Mouse (Mus musculus): Measurements from ENCODE around the gene Bcl2l11. TPM values are rescaled to one million over a fixed set of nuclear protein-coding genes. Genes with fewer than 3 reads are reported as not detected.
"Not testable (repeated sequence)": the region's sequence is repeated elsewhere in the genome, so short reads cannot be mapped to it uniquely, and the experiment has no call there.

The Bcl2l11 gene
- polyA plus RNA-seq, 2 experiments: 18.3 to 30.5 TPM

DNA sequence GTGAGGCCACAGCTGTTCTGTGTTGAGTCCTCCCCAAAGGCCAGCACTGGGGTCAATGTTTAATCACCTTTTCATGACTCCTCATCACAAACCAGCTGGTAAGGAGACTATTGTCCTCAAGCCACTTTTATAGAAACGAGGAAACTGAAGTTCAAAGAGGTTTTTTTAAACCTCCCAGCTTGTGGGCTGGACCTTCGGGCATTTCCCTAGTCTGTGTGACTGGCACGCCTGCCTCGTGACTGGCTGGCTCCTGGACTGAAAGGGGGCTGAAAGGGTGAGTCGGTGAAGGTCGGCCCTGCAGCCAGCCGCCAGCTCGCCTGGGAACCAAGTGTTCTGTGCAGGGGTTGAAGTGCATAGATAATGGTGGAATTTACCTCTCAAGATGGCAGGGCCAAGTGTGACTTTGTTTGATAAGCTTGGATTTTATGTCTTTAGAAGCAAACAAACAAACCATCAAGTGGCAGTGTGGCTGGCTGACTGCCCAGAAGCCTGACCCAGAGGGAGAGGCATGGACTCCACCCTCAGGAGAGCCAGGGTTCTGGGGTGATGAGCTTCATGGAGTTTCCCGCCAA, 54.1 kb downstream of the Bcl2l11 start:
- Histone ChIP-seq H3K4me2 (replicated peaks; ENCODE audit: low read depth, low read length, severe bottlenecking) (no peak overlapping the region), H3K27ac (replicated peaks; ENCODE audit: low read depth, low read length) (no peak overlapping the region), H3K9ac (ENCODE audit: low read depth, low read length, severe bottlenecking) (peak overlapping the region; percentile 5; the same call in 1 of the 2 replicates), H3K4me1 (ENCODE audit: control insufficient read depth, insufficient read depth, low read length) (peaks cover 16% of the 10 kb centered on the region; the same call in 1 of the 2 replicates), H3K36me3 (ENCODE audit: control insufficient read depth, insufficient read depth, low read length) (no peaks in the 10 kb centered on the region), H3K4me3 (replicated peaks; ENCODE audit: low read length) (no peak overlapping the region), H3K9me3 (ENCODE audit: control insufficient read depth, low read length) (no peaks in the 10 kb centered on the region), H3K27me3 (ENCODE audit: control insufficient read depth, insufficient read depth, low read length) (no peaks in the 10 kb centered on the region)
- 22% methylated on average over 9 of the region's 9 CpGs for WGBS
- TF ChIP-seq POLR2A (IDR thresholded peaks at IDR 0.05; ENCODE audit: borderline replicate concordance, extremely low read depth, insufficient read depth, insufficient read length): no peak
- DNase-seq (ENCODE audit: low spot score): no peak
- no peak for ATAC-seq (ENCODE audit: low FRiP score, low read depth)

DNA sequence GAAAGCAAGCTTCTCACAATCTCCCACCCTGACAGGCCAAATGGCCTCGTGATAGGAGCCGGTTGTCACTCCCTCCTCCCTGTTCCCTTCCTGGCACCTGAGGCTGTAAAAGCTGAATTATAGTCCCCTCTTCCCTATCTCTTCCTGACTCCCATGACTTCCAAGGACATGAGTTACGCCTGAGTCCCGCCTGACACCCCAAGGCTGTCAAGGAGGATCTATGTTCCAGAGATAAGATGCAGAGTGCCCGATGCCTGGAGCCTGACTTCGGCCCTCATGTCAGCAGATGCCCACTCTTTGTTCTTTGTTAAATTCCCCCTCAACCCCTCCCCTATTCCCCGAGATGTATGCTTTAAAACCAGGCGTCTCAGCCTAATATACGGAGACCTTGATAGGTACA, 56.3 kb downstream of the Bcl2l11 start:
- H3K9ac ChIP-seq (ENCODE audit: low read depth, low read length, severe bottlenecking); H3K27me3 ChIP-seq (ENCODE audit: control insufficient read depth, insufficient read depth, low read length); ATAC-seq (ENCODE audit: low FRiP score, low read depth); H3K36me3 ChIP-seq (ENCODE audit: control insufficient read depth, insufficient read depth, low read length); H3K4me3 ChIP-seq (replicated peaks; ENCODE audit: low read length); DNase-seq (ENCODE audit: low spot score); H3K27ac ChIP-seq (replicated peaks; ENCODE audit: low read depth, low read length); H3K4me2 ChIP-seq (replicated peaks; ENCODE audit: low read depth, low read length, severe bottlenecking); H3K9me3 ChIP-seq (ENCODE audit: control insufficient read depth, low read length): not testable (repeated sequence)
- 0 out of 2 replicates have a peak, but pooled peaks cover 14% of the 10 kb centered on the region for H3K4me1 ChIP-seq (ENCODE audit: control insufficient read depth, insufficient read depth, low read length)
- 77% methylated on average over 9 of the region's 9 CpGs for WGBS

DNA sequence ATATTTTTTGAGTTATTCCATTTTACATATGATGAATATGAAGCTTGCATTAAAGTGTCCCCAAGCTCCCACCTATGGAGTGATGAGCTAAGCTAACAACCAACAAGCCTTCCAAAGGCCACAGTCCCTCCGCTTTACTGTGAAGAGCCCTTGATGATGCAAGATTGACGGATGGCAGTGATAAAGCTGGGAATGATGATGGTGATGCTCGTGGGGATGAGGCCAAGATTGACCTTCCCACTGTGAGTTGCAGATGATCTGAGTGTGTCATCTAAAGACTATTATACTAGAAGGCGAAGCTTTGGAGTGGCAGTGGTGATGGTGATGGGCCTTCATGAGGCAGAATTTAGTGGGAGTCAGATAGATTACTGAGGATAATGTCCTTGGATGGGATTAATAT, 56.9 kb downstream of the Bcl2l11 start:
- TF ChIP-seq POLR2A (IDR thresholded peaks at IDR 0.05; ENCODE audit: borderline replicate concordance, extremely low read depth, insufficient read depth, insufficient read length): no peak
- WGBS: 89% methylated on average over 4 of the region's 4 CpGs

DNA sequence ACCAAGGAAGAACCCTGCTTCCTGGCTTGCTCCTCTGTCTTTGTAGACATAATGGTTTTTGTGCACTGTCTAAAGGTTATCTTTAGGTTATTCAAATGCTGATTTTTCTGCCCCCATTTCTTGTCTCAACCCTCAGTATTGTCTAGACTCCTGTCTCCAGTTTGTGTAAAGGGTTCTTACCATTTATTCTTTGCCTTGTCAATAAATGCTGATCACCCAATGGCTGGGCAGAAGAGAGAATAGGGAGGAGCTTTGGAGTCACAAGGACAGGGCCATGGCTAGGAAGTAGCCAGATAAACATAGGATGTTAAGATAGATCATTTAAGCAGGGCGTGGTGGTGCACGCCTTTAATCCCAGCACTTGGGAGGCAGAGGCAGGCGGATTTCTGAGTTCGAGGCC, 57.9 kb downstream of the Bcl2l11 start:
- no peak overlapping the region for H3K4me2 ChIP-seq (replicated peaks; ENCODE audit: low read depth, low read length, severe bottlenecking)
- H3K9me3 ChIP-seq (ENCODE audit: control insufficient read depth, low read length): no peaks in the 10 kb centered on the region
- H3K27ac ChIP-seq (replicated peaks; ENCODE audit: low read depth, low read length): no peak overlapping the region
- no peak for TF ChIP-seq POLR2A (IDR thresholded peaks at IDR 0.05; ENCODE audit: borderline replicate concordance, extremely low read depth, insufficient read depth, insufficient read length)
- no peak overlapping the region for H3K9ac ChIP-seq (ENCODE audit: low read depth, low read length, severe bottlenecking)
- DNase-seq (ENCODE audit: low spot score) (no peak), ATAC-seq (ENCODE audit: low FRiP score, low read depth) (no peak)
- 95% methylated on average over 4 of the region's 4 CpGs for WGBS
- no peaks in the 10 kb centered on the region for H3K27me3 ChIP-seq (ENCODE audit: control insufficient read depth, insufficient read depth, low read length)
- 0 out of 2 replicates have a peak, but pooled peaks cover 14% of the 10 kb centered on the region for H3K4me1 ChIP-seq (ENCODE audit: control insufficient read depth, insufficient read depth, low read length)
- H3K36me3 ChIP-seq (ENCODE audit: control insufficient read depth, insufficient read depth, low read length): no peaks in the 10 kb centered on the region
- H3K4me3 ChIP-seq (replicated peaks; ENCODE audit: low read length): no peak overlapping the region

More for the DNA sequence above, 56.9 kb downstream of the Bcl2l11 start:
- Histone ChIP-seq H3K9me3 (ENCODE audit: control insufficient read depth, low read length) (no peaks in the 10 kb centered on the region), H3K4me1 (ENCODE audit: control insufficient read depth, insufficient read depth, low read length) (0 out of 2 replicates have a peak, but pooled peaks cover 14% of the 10 kb centered on the region), H3K4me3 (replicated peaks; ENCODE audit: low read length) (no peak overlapping the region), H3K36me3 (ENCODE audit: control insufficient read depth, insufficient read depth, low read length) (no peaks in the 10 kb centered on the region), H3K9ac (ENCODE audit: low read depth, low read length, severe bottlenecking) (no peak overlapping the region), H3K4me2 (replicated peaks; ENCODE audit: low read depth, low read length, severe bottlenecking) (no peak overlapping the region), H3K27me3 (ENCODE audit: control insufficient read depth, insufficient read depth, low read length) (no peaks in the 10 kb centered on the region), H3K27ac (replicated peaks; ENCODE audit: low read depth, low read length) (no peak overlapping the region)
- no peak for ATAC-seq (ENCODE audit: low FRiP score, low read depth)
- DNase-seq (ENCODE audit: low spot score): no peak

DNA sequence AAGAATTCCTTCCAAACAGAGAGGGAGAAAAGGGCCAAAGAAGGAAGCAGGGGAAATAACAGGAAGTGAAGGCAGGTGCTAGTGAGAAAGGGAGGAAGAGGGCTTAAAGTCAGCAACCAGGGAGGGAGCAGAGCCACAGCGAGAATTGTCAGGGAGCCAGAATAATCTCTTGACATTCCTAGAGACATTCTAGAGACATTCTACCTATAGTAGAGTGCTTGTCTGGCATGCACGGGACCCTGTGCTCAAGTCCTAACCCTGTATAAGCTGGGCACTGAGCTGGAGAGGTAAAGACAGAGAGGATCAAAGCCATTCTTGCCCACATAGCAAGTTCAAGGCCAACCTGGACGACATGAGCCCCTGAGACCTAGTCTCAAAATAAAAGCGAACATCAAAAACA, 60.1 kb downstream of the Bcl2l11 start:
- no peak for ATAC-seq (ENCODE audit: low FRiP score, low read depth)
- no peaks in the 10 kb centered on the region for H3K9me3 ChIP-seq (ENCODE audit: control insufficient read depth, low read length)

More for the DNA sequence above, 60.1 kb downstream of the Bcl2l11 start:
- Histone ChIP-seq H3K36me3 (ENCODE audit: control insufficient read depth, insufficient read depth, low read length) (no peaks in the 10 kb centered on the region), H3K9ac (ENCODE audit: low read depth, low read length, severe bottlenecking) (no peak overlapping the region), H3K27me3 (ENCODE audit: control insufficient read depth, insufficient read depth, low read length) (no peaks in the 10 kb centered on the region), H3K4me2 (replicated peaks; ENCODE audit: low read depth, low read length, severe bottlenecking) (no peak overlapping the region), H3K27ac (replicated peaks; ENCODE audit: low read depth, low read length) (no peak overlapping the region), H3K4me3 (replicated peaks; ENCODE audit: low read length) (no peak overlapping the region), H3K4me1 (ENCODE audit: control insufficient read depth, insufficient read depth, low read length) (peaks cover 14% of the 10 kb centered on the region)
- no peak for DNase-seq (ENCODE audit: low spot score)
- WGBS: 73% methylated on average over 4 of the region's 4 CpGs
- TF ChIP-seq POLR2A (IDR thresholded peaks at IDR 0.05; ENCODE audit: borderline replicate concordance, extremely low read depth, insufficient read depth, insufficient read length): no peak

All from limb, embryonic 14.5 days (tissue).